Mouse (Mus musculus) common myeloid progenitor, adult 5-6 weeks (primary cell): Measurements from ENCODE around the gene Ypel4. TPM values are rescaled to one million over a fixed set of nuclear protein-coding genes. Genes with fewer than 3 reads are reported as not detected.

Source experiments
- ATAC-seq: replicated peaks from 2 replicates; pipeline ENCODE4 v1.8.0; 2016; ENCODE audit warnings: low read depth, mild to moderate bottlenecking, moderate TSS enrichment, inconsistent platforms; ENCODE audit not compliant: poor library complexity, severe bottlenecking
- total RNA-seq: library from RNA; stranded (forward); fragments of 200-1000, 187-1606 nt; gene quantifications from 2 replicates; pipeline ENCODE4 v1.2.3, GENCODE M21; 2017

Gene Ypel4
- total RNA-seq: 0.27 and 1.5 TPM in 2 replicates

- ATAC-seq: peak; percentile 43
Observed at GRCm38 (mm10) chr2:84733579-84734300, at the start of gene Ypel4. Ypel4 (plus strand) TSS chr2:84734058.

GRCm38 (mm10) chr2:84688080-84688844, 45.6 kb upstream of the Ypel4 start:
- no peak for ATAC-seq

- no peak for ATAC-seq
Observed at GRCm38 (mm10) chr2:84690050-84690449, 43.8 kb upstream of the Ypel4 start.

- ATAC-seq: no peak
Observed at GRCm38 (mm10) chr2:84695007-84695695, 38.7 kb upstream of the Ypel4 start.

- ATAC-seq: peak; percentile 45; the same call in 1 of the 2 replicates
Observed at GRCm38 (mm10) chr2:84703497-84703896, 30.4 kb upstream of the Ypel4 start.

- ATAC-seq: no peak
Observed at GRCm38 (mm10) chr2:84704329-84704728, 29.5 kb upstream of the Ypel4 start.

- ATAC-seq: peak; percentile 56; the same call in 1 of the 2 replicates
Observed at GRCm38 (mm10) chr2:84705295-84705694, 28.6 kb upstream of the Ypel4 start.

GRCm38 (mm10) chr2:84707523-84707922, 26.3 kb upstream of the Ypel4 start:
- ATAC-seq: no peak

GRCm38 (mm10) chr2:84711898-84712297, 22.0 kb upstream of the Ypel4 start:
- ATAC-seq: no peak

- ATAC-seq: no peak
Observed at GRCm38 (mm10) chr2:84714422-84714810, 19.4 kb upstream of the Ypel4 start.

- peak; percentile 82 for ATAC-seq
Observed at GRCm38 (mm10) chr2:84714811-84715561, 18.9 kb upstream of the Ypel4 start, which contains the start of gene Zdhhc5. Zdhhc5 (minus strand) TSS chr2:84715180.

- peak; percentile 88 for ATAC-seq
Observed at GRCm38 (mm10) chr2:84715562-84716361, 18.1 kb upstream of the Ypel4 start.

GRCm38 (mm10) chr2:84716423-84717355, 17.2 kb upstream of the Ypel4 start:
- no peak for ATAC-seq

GRCm38 (mm10) chr2:84717357-84717756, 16.5 kb upstream of the Ypel4 start:
- no peak for ATAC-seq

GRCm38 (mm10) chr2:84720718-84721117, 13.1 kb upstream of the Ypel4 start:
- no peak for ATAC-seq

GRCm38 (mm10) chr2:84721182-84721581, 12.7 kb upstream of the Ypel4 start:
- no peak for ATAC-seq

GRCm38 (mm10) chr2:84723856-84724255, 10.0 kb upstream of the Ypel4 start:
- ATAC-seq: no peak

GRCm38 (mm10) chr2:84725770-84726169, 8.1 kb upstream of the Ypel4 start:
- ATAC-seq: no peak
